19 mouse cellular contexts compared by ENCODE assay signal in the genomic region with DNA sequence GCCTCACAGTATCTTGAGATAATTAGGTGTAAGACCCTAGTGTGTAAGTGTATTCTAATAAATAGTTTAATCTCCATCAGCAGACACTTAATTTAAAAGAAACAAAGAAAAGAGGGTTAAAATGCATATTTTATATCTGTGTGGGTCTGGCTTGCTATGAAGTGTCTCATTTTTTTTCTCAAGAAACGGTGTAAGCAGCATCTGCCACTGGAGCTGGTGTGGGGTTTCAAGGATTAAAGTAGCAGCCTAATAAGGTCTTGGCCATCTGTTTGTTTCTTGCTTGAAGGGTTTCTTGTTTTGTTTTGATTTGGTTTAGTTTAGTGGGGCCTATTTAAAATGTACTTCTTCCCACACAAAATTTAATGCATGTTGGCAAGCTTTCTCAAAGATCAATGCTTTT. TPM values are rescaled to one million over a fixed set of nuclear protein-coding genes. Genes with fewer than 3 reads are reported as not detected.
A peak's percentile ranks its signal among the peaks of the same experiment; 100 is the strongest.
DNase-seq lines count a peak whose midpoint lies in the region; ATAC-seq and TF ChIP-seq lines count a peak whose summit lies in the region.
"Had no signal": no experiment of that assay in that cellular context is flagged by ENCODE, and none has a peak within 500 bp of the region (broad histone marks: within the 10 kb centered on the region; RNA-seq: fewer than 3 reads in every experiment).

No protein-coding gene starts in this region.

- H3K4me2 ChIP-seq in forebrain, embryonic 14.5 days (ENCODE audit: low read length), result no peak overlapping the region
- no peak overlapping the region for H3K4me2 ChIP-seq in forebrain, embryonic 12.5 days
- no peak overlapping the region for H3K4me2 ChIP-seq in lung, embryonic 16.5 days (ENCODE audit: low read depth, low read length)
- H3K4me2 ChIP-seq in myocyte (ENCODE audit: low read depth), result no peak overlapping the region
- H3K4me2 ChIP-seq: heart, embryonic 12.5 days; hindbrain, embryonic 15.5 days had no signal

- no peak for TF ChIP-seq POLR2A in heart, adult 2 months (IDR thresholded peaks at IDR 0.05; ENCODE audit: insufficient read depth, low read depth, low read length)
- TF ChIP-seq POLR2A in myocyte (IDR thresholded peaks at IDR 0.05; ENCODE audit: insufficient read length, low read depth), result no peak

- H3K36me3 ChIP-seq in forebrain, embryonic 14.5 days (ENCODE audit: control insufficient read depth, insufficient read depth, low read length), result no peaks in the 10 kb centered on the region
- no peaks in the 10 kb centered on the region for H3K36me3 ChIP-seq in forebrain, embryonic 12.5 days (replicated peaks)
- peaks cover 18% of the 10 kb centered on the region for H3K36me3 ChIP-seq in heart, adult 2 months (ENCODE audit: control insufficient read depth, insufficient read depth, low read length)
- H3K36me3 ChIP-seq in lung, embryonic 16.5 days (ENCODE audit: control insufficient read depth, insufficient read depth, low read length), result no peaks in the 10 kb centered on the region
- no peaks in the 10 kb centered on the region for H3K36me3 ChIP-seq in myocyte (ENCODE audit: control insufficient read depth, insufficient read depth)
- H3K36me3 ChIP-seq: embryonic facial prominence, embryonic 10.5 days; G1E; heart, embryonic 12.5 days; hindbrain, embryonic 15.5 days had no signal

- H3K4me1 ChIP-seq in forebrain, embryonic 14.5 days (ENCODE audit: control insufficient read depth, insufficient read depth, low read length), result peaks cover 4% of the 10 kb centered on the region; the same call in 1 of the 2 replicates
- no peaks in the 10 kb centered on the region for H3K4me1 ChIP-seq in forebrain, embryonic 12.5 days
- peaks cover 2% of the 10 kb centered on the region for H3K4me1 ChIP-seq in heart, adult 2 months (ENCODE audit: control insufficient read depth, insufficient read depth, low read length)
- H3K4me1 ChIP-seq in lung, embryonic 16.5 days (replicated peaks; ENCODE audit: control insufficient read depth, insufficient read depth, low read length), result no peaks in the 10 kb centered on the region
- H3K4me1 ChIP-seq: hindbrain, embryonic 15.5 days had no signal

- H3K9me3 ChIP-seq in forebrain, embryonic 14.5 days (replicated peaks; ENCODE audit: control insufficient read depth, low read length), result no peaks in the 10 kb centered on the region
- no peaks in the 10 kb centered on the region for H3K9me3 ChIP-seq in forebrain, embryonic 12.5 days
- no peaks in the 10 kb centered on the region for H3K9me3 ChIP-seq in lung, embryonic 16.5 days (ENCODE audit: control insufficient read depth, low read length)
- H3K9me3 ChIP-seq: embryonic facial prominence, embryonic 10.5 days; G1E; heart, embryonic 12.5 days; hindbrain, embryonic 15.5 days had no signal

- no peaks in the 10 kb centered on the region; the same call in 1 of the 2 replicates for H3K79me2 ChIP-seq in heart, adult 2 months (replicated peaks; ENCODE audit: control insufficient read depth, insufficient read depth, low read length)
- no peaks in the 10 kb centered on the region for H3K79me2 ChIP-seq in myocyte (ENCODE audit: control insufficient read depth, insufficient read depth)

- WGBS in forebrain, embryonic 14.5 days, result 30% methylated on average over 1 of the region's 1 CpGs
- WGBS in forebrain, embryonic 12.5 days, result 41% methylated on average over 1 of the region's 1 CpGs
- 66% methylated on average over 1 of the region's 1 CpGs for WGBS in heart, adult 2 months
- 38% methylated on average over 1 of the region's 1 CpGs for whole genome bisulfite sequencing in lung, embryonic 16.5 days

- peak; percentile 65 for DNase-seq in forebrain, embryonic 14.5 days (ENCODE audit: low spot score)
- no peak for DNase-seq in heart, adult 2 months
- DNase-seq in heart, adult 18-20 months, result no peak
- no peak for DNase-seq in lung, postnatal 10 days
- DNase-seq: adrenal gland, adult 8-10 months; adrenal gland, postnatal 36 days; B cell, adult 2 months; cerebellum, adult 11-12 months; cerebellum, adult 9-10 months; cerebellum, postnatal 25 days; gastrocnemius, postnatal 36 days had no signal

- H3K9ac ChIP-seq in forebrain, embryonic 14.5 days (ENCODE audit: low read length), result no peak overlapping the region
- H3K9ac ChIP-seq in forebrain, embryonic 12.5 days, result no peak overlapping the region
- H3K9ac ChIP-seq in heart, adult 2 months (ENCODE audit: low read depth, low read length), result no peak overlapping the region
- H3K9ac ChIP-seq in lung, embryonic 16.5 days (ENCODE audit: low read length), result no peak overlapping the region
- H3K9ac ChIP-seq: heart, embryonic 12.5 days; hindbrain, embryonic 15.5 days had no signal

- H3K4me3 ChIP-seq in forebrain, embryonic 14.5 days (ENCODE audit: low read depth, low read length), result no peak overlapping the region
- H3K4me3 ChIP-seq in forebrain, embryonic 12.5 days (replicated peaks), result no peak overlapping the region
- no peak overlapping the region for H3K4me3 ChIP-seq in heart, adult 2 months
- no peak overlapping the region for H3K4me3 ChIP-seq in lung, embryonic 16.5 days (ENCODE audit: low read length)
- no peak overlapping the region for H3K4me3 ChIP-seq in myocyte
- H3K4me3 ChIP-seq: embryonic facial prominence, embryonic 10.5 days; heart, embryonic 12.5 days; hindbrain, embryonic 15.5 days had no signal

- H3ac ChIP-seq in myocyte (ENCODE audit: control insufficient read depth, insufficient read length), result no peak overlapping the region

- intact Hi-C loops in heart, adult 2 months (cut with DNase I), result loop anchor here (5.0 kb wide), 1 partner anchor 37 kb away; no protein-coding TSS in a partner anchor

- peak; percentile 85 for ATAC-seq in forebrain, embryonic 14.5 days
- ATAC-seq in forebrain, embryonic 12.5 days (ENCODE audit: low FRiP score), result no peak
- peak; percentile 27 for ATAC-seq in lung, embryonic 16.5 days (ENCODE audit: low read depth)
- ATAC-seq: CD4-positive, CD25-positive, alpha-beta regulatory T cell, adult 4 months had no signal

- TF ChIP-seq EP300 in heart, adult 2 months (IDR thresholded peaks at IDR 0.05; ENCODE audit: insufficient read depth, low read depth, low read length), result no peak

- no peak for TF ChIP-seq CTCF in heart, adult 2 months (IDR thresholded peaks at IDR 0.05)

- H3K27ac ChIP-seq in forebrain, embryonic 14.5 days (ENCODE audit: low read depth, low read length), result no peak overlapping the region
- no peak overlapping the region for H3K27ac ChIP-seq in forebrain, embryonic 12.5 days
- peak overlapping the region; percentile 68 for H3K27ac ChIP-seq in heart, adult 2 months
- H3K27ac ChIP-seq in lung, embryonic 16.5 days (ENCODE audit: low read length), result no peak overlapping the region
- H3K27ac ChIP-seq: embryonic facial prominence, embryonic 10.5 days; hindbrain, embryonic 15.5 days had no signal

- H3K27me3 ChIP-seq in forebrain, embryonic 14.5 days (replicated peaks; ENCODE audit: control insufficient read depth, insufficient read depth, low read length), result no peaks in the 10 kb centered on the region
- H3K27me3 ChIP-seq in forebrain, embryonic 12.5 days, result no peaks in the 10 kb centered on the region
- no peaks in the 10 kb centered on the region for H3K27me3 ChIP-seq in heart, adult 2 months (ENCODE audit: control insufficient read depth, insufficient read depth, low read length)
- no peaks in the 10 kb centered on the region for H3K27me3 ChIP-seq in lung, embryonic 16.5 days (ENCODE audit: control insufficient read depth, insufficient read depth, low read depth, low read length)
- H3K27me3 ChIP-seq in myocyte (ENCODE audit: control insufficient read depth, insufficient read depth, insufficient read length), result no peaks in the 10 kb centered on the region
- H3K27me3 ChIP-seq: heart, embryonic 12.5 days; hindbrain, embryonic 15.5 days had no signal

TF ChIP-seq in myocyte, 11 proteins besides CTCF, POLR2A, EP300 and RAD21:
- TF ChIP-seq MAX (IDR thresholded peaks at IDR 0.05; ENCODE audit: low read depth) (no peak), SRF (IDR thresholded peaks at IDR 0.05; ENCODE audit: control insufficient read depth, insufficient read length, low read depth) (peak; percentile 62)

RNA-seq across cellular contexts. Expression of gene Synpo2, which starts 46.1 kb away (rescaled TPM):
- polyA plus RNA-seq in forebrain, embryonic 14.5 days (2014; fragmentation: Nextera tagmentation; extraction: Ambion mirVana), result 1.1 and 1.7 TPM in 2 replicates
- 1.6 and 2.8 TPM in 2 replicates for polyA plus RNA-seq in forebrain, embryonic 12.5 days (2016; fragmentation: Nextera tagmentation; extraction: Ambion mirVana)
- total RNA-seq in heart, adult 2 months (2021), result 10 to 100 TPM; 85.8 to 97.5 TPM
- 19.3 and 27.6 TPM in 2 replicates for polyA plus RNA-seq in heart, adult 2 months (2012; rRNA removed)
- 10 to 100 TPM; 73.4 to 88.1 TPM for total RNA-seq in heart, adult 18-20 months (2021)
- 9.1 and 12.1 TPM in 2 replicates for polyA plus RNA-seq in lung, embryonic 16.5 days (2015; fragmentation: Nextera tagmentation; extraction: Ambion mirVana)
- polyA plus RNA-seq in myocyte (2012; fragmentation: generic; extraction: Trizol), result 24.4 TPM
- polyA plus RNA-seq: G1E had no signal
